Mouse (Mus musculus) ES-E14 (cell line): ENCODE measurements at regions not wholly inside any gene's neighbourhood (a gene's known extent, or its start where the extent isn't known, plus 50 kb on each side); places are given as distances from the start of the nearest gene placed in this dataset.

ENCODE experiments used
- DNase-seq: peaks from one replicate; pipeline ENCODE4 v3.0.0-alpha.2; 2013; ENCODE audit warnings: low read depth, low spot score
- H3K27ac ChIP-seq: 2 replicates; pipeline ENCODE4 v1.5.1; 2012; ENCODE audit warnings: low read depth, mild to moderate bottlenecking, low read length, moderate library complexity, mixed read lengths; ENCODE audit not compliant: poor library complexity, insufficient read depth, severe bottlenecking
- H3K36me3 ChIP-seq: 2 replicates; pipeline ENCODE4 v1.6.1; 2012; ENCODE audit warnings: mild to moderate bottlenecking, low read length, moderate library complexity, mixed read lengths; ENCODE audit not compliant: control insufficient read depth, poor library complexity, insufficient read depth, severe bottlenecking
- H3K4me1 ChIP-seq, 2 experiments: fragments of 150-350 bp in 1 of 2; sonication (generic) in 1 of 2; 2 replicates each; pipeline ENCODE4 v1.6.1; 2012; ENCODE audit warnings: low read length in 2 of 2, mild to moderate bottlenecking in 1 of 2, mixed read lengths in 1 of 2; ENCODE audit not compliant: control insufficient read depth in 2 of 2, insufficient read depth in 2 of 2, poor library complexity in 1 of 2
- H3K4me3 ChIP-seq, 2 experiments: fragments of 150-350 bp in 1 of 2; sonication (generic) in 1 of 2; 2 replicates each; pipeline ENCODE4 v1.5.1; 2012; ENCODE audit warnings: low read length in 2 of 2, low read depth in 1 of 2, mild to moderate bottlenecking in 1 of 2, mixed read lengths in 1 of 2; ENCODE audit not compliant: insufficient read depth in 1 of 2, poor library complexity in 1 of 2, severe bottlenecking in 1 of 2
- H3K9ac ChIP-seq: 2 replicates; pipeline ENCODE4 v1.6.1; 2012; ENCODE audit warnings: low read depth, mild to moderate bottlenecking, low read length, mixed read lengths; ENCODE audit not compliant: poor library complexity, insufficient read depth, severe bottlenecking
- H3K9me3 ChIP-seq: fragments of 150-350 bp; sonication (generic); 2 replicates; pipeline ENCODE4 v1.6.1; 2012; ENCODE audit warnings: low read depth, mild to moderate bottlenecking, low read length; ENCODE audit not compliant: control insufficient read depth, insufficient read depth
- CHD2 ChIP-seq: IDR thresholded peaks from 2 replicates; pipeline ENCODE4 v1.6.1; 2014; ENCODE audit warnings: mild to moderate bottlenecking, low read depth, low read length, inconsistent platforms
- HCFC1 ChIP-seq: IDR thresholded peaks from 2 replicates; pipeline ENCODE4 v1.6.1; 2012; ENCODE audit warnings: low read length, inconsistent platforms, borderline replicate concordance; ENCODE audit not compliant: insufficient read depth
- MAFK ChIP-seq: IDR thresholded peaks from 2 replicates; pipeline ENCODE4 v1.6.1; 2014; ENCODE audit warnings: mild to moderate bottlenecking, low read depth, low read length, inconsistent platforms; ENCODE audit not compliant: insufficient read depth
- ZC3H11A ChIP-seq: IDR thresholded peaks from 2 replicates; pipeline ENCODE4 v1.6.1; 2012; ENCODE audit warnings: low read depth, mild to moderate bottlenecking, inconsistent platforms, low read length, borderline replicate concordance
- ZNF384 ChIP-seq: IDR thresholded peaks from 2 replicates; pipeline ENCODE4 v1.6.1; 2012; ENCODE audit warnings: low read depth, low read length, inconsistent platforms
- in situ Hi-C, 2 experiments: fragments of 600-800 bp; cut with MboI; formaldehyde crosslinking; loops; one replicate each; pipeline ENCODE4 v1.15.1; 2025; ENCODE audit warnings: low sequenced_read_pairs in 2 of 2, inconsistent platforms in 1 of 2; ENCODE audit not compliant: unreplicated experiment in 2 of 2

- in situ Hi-C loops, result no loop called here
- Histone ChIP-seq H3K4me1 (no peaks in the 10 kb centered on the region), H3K9ac (no peak overlapping the region), H3K4me3 (no peak overlapping the region), H3K36me3 (no peaks in the 10 kb centered on the region), H3K9me3 (no peaks in the 10 kb centered on the region), H3K27ac (no peak overlapping the region)
- TF ChIP-seq HCFC1, result no peak
- no peak for TF ChIP-seq ZC3H11A
- TF ChIP-seq CHD2, result no peak
- TF ChIP-seq MAFK, result no peak
- TF ChIP-seq ZNF384, result no peak
- no peak for DNase-seq
These were observed 409.2 kb downstream of the Lmo7 start for GRCm38 (mm10) chr14:102138936-102139335.

- TF ChIP-seq HCFC1 (no peak), CHD2 (no peak), MAFK (no peak), ZC3H11A (no peak), ZNF384 (no peak)
- H3K27ac ChIP-seq, result no peak overlapping the region
- H3K36me3 ChIP-seq, result no peaks in the 10 kb centered on the region
- no peak overlapping the region for H3K9ac ChIP-seq
- H3K4me1 ChIP-seq, result no peaks in the 10 kb centered on the region
- no peak for DNase-seq
- in situ Hi-C loops, result no loop called here
- no peak overlapping the region for H3K4me3 ChIP-seq
- no peaks in the 10 kb centered on the region for H3K9me3 ChIP-seq
These were observed 388.4 kb downstream of the Lmo7 start for GRCm38 (mm10) chr14:102118166-102118565.

DNA sequence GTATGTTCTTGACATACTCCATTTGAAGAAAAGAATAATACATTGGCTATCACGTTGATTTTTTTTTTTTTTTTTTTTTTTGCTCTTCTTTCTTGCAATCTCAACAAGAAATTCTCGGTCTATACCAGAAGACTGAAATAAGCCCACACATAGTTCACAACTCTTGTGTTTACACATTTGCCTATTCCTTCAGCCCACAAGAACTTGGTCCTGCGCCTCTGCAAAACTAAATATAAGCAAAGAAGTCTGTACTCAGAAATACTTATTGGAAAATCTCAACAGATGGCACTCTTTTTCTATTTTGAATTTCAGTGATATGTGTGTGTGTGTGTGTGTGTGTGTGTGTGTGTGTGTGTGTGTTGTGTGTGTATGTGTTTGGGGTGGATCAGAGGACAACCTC lies 376.4 kb downstream of the Lmo7 start:
- TF ChIP-seq HCFC1 (no peak), CHD2 (no peak), ZC3H11A (no peak), MAFK (no peak), ZNF384 (no peak)
- no peaks in the 10 kb centered on the region for H3K4me1 ChIP-seq
- H3K36me3 ChIP-seq, result no peaks in the 10 kb centered on the region
- in situ Hi-C loops, result no loop called here
- H3K27ac ChIP-seq, result no peak overlapping the region
- no peak for DNase-seq
- no peaks in the 10 kb centered on the region for H3K9me3 ChIP-seq
- no peak overlapping the region for H3K9ac ChIP-seq
- H3K4me3 ChIP-seq, result no peak overlapping the region

DNA sequence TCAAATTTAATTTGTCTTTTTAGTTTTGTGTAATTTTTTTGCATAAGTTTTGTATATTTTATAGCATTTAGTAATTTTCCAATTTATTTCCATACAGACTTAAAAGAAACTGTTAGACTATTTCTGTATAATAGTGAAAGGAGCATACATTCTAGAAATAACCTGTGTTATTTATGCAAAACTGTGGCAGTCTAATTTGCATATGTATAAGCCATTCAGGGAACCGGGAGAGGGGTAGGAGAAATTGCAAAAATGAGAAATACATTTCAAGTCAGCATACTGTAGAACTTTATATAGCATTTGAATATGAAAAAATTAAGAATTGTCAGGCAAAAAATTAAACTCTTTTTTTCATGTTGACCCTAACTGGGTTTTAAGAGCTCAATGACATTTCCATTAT lies 364.3 kb downstream of the Lmo7 start:
- TF ChIP-seq MAFK (no peak), HCFC1 (no peak), ZNF384 (no peak), ZC3H11A (no peak), CHD2 (no peak)
- in situ Hi-C loops, result no loop called here
- Histone ChIP-seq H3K36me3 (no peaks in the 10 kb centered on the region), H3K9me3 (no peaks in the 10 kb centered on the region), H3K4me3 (no peak overlapping the region), H3K27ac (no peak overlapping the region), H3K4me1 (no peaks in the 10 kb centered on the region), H3K9ac (no peak overlapping the region)
- no peak for DNase-seq

GRCm38 (mm10) chr14:102092557-102092956 lies 362.8 kb downstream of the Lmo7 start:
- H3K4me3 ChIP-seq, result no peak overlapping the region
- H3K27ac ChIP-seq, result no peak overlapping the region
- H3K9me3 ChIP-seq, result no peaks in the 10 kb centered on the region
- no peak for TF ChIP-seq ZC3H11A
- H3K9ac ChIP-seq, result no peak overlapping the region
- no peaks in the 10 kb centered on the region for H3K36me3 ChIP-seq
- no peaks in the 10 kb centered on the region for H3K4me1 ChIP-seq
- no peak for DNase-seq
- in situ Hi-C loops, result no loop called here
